Mouse (Mus musculus): ENCODE data around the gene Vmn2r117. TPM values are rescaled to one million over a fixed set of nuclear protein-coding genes. Genes with fewer than 3 reads are reported as not detected.
"Not testable (repeated sequence)": the region's sequence is repeated elsewhere in the genome, so short reads cannot be mapped to it uniquely, and the experiment has no call there.

The Vmn2r117 gene
- polyA plus RNA-seq (2015; fragmentation: Nextera tagmentation; extraction: Ambion mirVana) = not detected in 2 replicates

GRCm38 (mm10) chr17:23479599-23479998 is at the start of gene Vmn2r117:
Gene Vmn2r117 (minus strand): TSS chr17:23479699.
- not testable (repeated sequence) for H3K4me2 ChIP-seq (ENCODE audit: low read depth, low read length); H3K4me3 ChIP-seq (ENCODE audit: low read depth, low read length); H3K4me1 ChIP-seq (ENCODE audit: control insufficient read depth, low read depth, low read length); H3K27me3 ChIP-seq (ENCODE audit: control insufficient read depth, insufficient read depth, low read depth, low read length); ATAC-seq (ENCODE audit: low read depth); H3K9me3 ChIP-seq (replicated peaks; ENCODE audit: control insufficient read depth, low read length); H3K9ac ChIP-seq (ENCODE audit: low read depth, low read length); H3K36me3 ChIP-seq (ENCODE audit: control insufficient read depth, insufficient read depth); H3K27ac ChIP-seq (ENCODE audit: low read length)
- WGBS (ENCODE audit: insufficient replicate concordance) = 27% methylated on average over 1 of the region's 1 CpGs

DNA sequence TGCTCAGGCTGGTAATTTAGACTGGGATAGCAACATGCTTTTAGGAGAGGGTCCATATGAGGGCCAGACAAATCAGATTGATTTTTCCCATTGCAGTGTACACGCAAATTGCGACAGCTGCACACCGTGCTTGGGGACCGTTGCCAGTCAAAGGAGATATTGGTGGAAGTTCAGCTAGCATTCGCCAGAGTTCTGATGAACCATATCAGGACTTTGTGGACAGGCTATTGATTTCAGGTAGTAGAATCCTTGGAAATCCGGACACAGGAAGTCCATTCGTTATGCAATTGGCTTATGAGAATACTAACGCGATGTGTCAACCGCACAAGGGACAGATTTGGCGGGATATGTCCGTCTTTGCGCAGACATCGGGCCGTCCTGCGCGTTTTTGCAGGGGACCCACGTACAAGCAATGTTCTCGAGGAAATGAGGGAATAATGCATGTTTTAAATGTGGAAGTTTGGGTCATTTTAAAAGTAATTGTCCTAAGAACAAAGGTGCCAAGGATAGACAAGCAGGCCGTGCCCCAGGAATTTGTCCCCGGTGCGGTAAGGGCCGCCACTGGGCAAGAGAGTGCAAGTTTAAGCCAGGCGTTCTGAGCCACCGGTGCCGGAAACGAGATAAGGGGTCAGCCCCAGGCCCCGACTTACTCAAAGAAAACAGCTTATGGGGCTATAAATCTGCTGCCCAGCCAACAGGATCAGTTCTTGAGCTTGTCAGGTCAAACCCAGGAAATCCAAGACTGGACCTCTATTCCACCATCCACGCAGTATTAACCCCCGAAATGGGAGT is 43.6 kb upstream of the Vmn2r117 start:
- not testable (repeated sequence) for ATAC-seq (ENCODE audit: low read depth); H3K27ac ChIP-seq (ENCODE audit: low read length); H3K4me1 ChIP-seq (ENCODE audit: control insufficient read depth, low read depth, low read length); H3K27me3 ChIP-seq (ENCODE audit: control insufficient read depth, insufficient read depth, low read depth, low read length); H3K4me2 ChIP-seq (ENCODE audit: low read depth, low read length); H3K36me3 ChIP-seq (ENCODE audit: control insufficient read depth, insufficient read depth); H3K9me3 ChIP-seq (replicated peaks; ENCODE audit: control insufficient read depth, low read length); H3K9ac ChIP-seq (ENCODE audit: low read depth, low read length); H3K4me3 ChIP-seq (ENCODE audit: low read depth, low read length)
- 45% methylated on average over 30 of the region's 30 CpGs for WGBS (ENCODE audit: insufficient replicate concordance)

DNA sequence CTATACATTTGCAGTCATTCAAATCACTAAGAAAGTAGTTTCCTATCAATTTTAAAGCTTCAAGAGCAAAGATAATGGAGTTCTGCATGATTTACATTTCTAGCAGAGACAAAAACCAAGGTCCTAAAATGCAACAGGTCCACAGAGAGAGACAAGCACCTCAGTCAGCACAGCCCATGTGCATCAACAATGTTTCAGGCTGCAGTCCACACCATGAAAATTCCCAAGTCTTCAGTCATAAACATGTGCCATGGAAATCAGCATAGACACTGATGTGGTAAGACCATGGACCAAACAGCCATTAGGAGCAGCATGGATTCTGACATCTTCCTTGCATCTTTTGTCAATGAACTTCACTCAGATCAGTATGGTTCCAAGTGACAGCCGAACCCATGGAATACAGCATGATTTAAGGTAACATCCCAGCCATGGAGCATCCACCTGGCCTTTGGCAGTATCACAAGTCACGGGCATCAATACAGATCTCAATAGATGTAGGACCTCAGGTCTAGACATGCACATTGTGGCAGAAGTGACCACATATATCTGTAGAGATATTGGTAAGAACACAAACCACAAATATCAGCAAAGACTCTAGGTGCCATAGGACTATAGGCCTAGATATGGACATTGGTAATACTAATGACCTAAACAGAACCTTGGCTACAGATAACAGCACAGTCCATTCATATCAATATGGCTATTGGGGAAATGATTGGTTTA is 39.4 kb upstream of the Vmn2r117 start:
- no peak overlapping the region for H3K4me2 ChIP-seq (ENCODE audit: low read depth, low read length)
- no peaks in the 10 kb centered on the region for H3K36me3 ChIP-seq (ENCODE audit: control insufficient read depth, insufficient read depth)
- WGBS (ENCODE audit: insufficient replicate concordance) = 48% methylated on average over 2 of the region's 2 CpGs
- H3K27me3 ChIP-seq (ENCODE audit: control insufficient read depth, insufficient read depth, low read depth, low read length) = no peaks in the 10 kb centered on the region
- H3K9me3 ChIP-seq (replicated peaks; ENCODE audit: control insufficient read depth, low read length) = no peaks in the 10 kb centered on the region
- H3K9ac ChIP-seq (ENCODE audit: low read depth, low read length) = no peak overlapping the region
- H3K27ac ChIP-seq (ENCODE audit: low read length) = no peak overlapping the region
- no peak overlapping the region for H3K4me3 ChIP-seq (ENCODE audit: low read depth, low read length)
- 0 out of 2 replicates have a peak, but pooled peaks have one; percentile 16 for ATAC-seq (ENCODE audit: low read depth)
- no peaks in the 10 kb centered on the region for H3K4me1 ChIP-seq (ENCODE audit: control insufficient read depth, low read depth, low read length)

DNA sequence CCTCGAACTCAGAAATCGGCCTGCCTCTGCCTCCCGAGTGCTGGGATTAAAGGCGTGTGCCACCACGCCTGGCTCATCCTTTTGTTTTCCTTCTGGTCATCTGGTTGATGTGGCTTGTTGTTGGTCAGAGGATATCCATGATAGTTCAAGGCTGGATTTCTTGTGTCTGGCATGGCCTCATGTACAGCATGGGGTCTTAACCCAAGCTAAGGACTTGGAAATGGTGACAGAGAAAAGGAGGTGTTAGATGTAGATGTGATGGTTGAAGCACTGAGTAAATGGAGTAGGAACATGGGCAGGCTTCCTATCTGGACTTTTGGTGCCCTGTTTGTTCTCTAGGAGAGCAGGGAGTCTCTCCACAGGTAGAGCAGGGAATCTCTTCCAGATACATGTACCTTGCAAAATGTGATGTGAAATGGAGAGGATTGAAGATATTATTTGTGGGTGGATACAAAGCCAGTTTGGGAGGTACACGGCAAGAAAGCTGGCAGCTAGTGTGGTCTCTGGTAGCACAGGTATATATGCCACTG is 46.3 kb downstream of the Vmn2r117 start:
- H3K4me1 ChIP-seq (ENCODE audit: control insufficient read depth, low read depth, low read length) = no peaks in the 10 kb centered on the region
- no peaks in the 10 kb centered on the region for H3K36me3 ChIP-seq (ENCODE audit: control insufficient read depth, insufficient read depth)
- 64% methylated on average over 6 of the region's 6 CpGs for WGBS (ENCODE audit: insufficient replicate concordance)
- peaks cover 3% of the 10 kb centered on the region; the same call in 1 of the 2 replicates for H3K9me3 ChIP-seq (replicated peaks; ENCODE audit: control insufficient read depth, low read length)
- H3K27me3 ChIP-seq (ENCODE audit: control insufficient read depth, insufficient read depth, low read depth, low read length) = no peaks in the 10 kb centered on the region
- H3K4me3 ChIP-seq (ENCODE audit: low read depth, low read length) = no peak overlapping the region
- H3K4me2 ChIP-seq (ENCODE audit: low read depth, low read length) = no peak overlapping the region
- H3K9ac ChIP-seq (ENCODE audit: low read depth, low read length) = no peak overlapping the region
- H3K27ac ChIP-seq (ENCODE audit: low read length) = no peak overlapping the region
- no peak for ATAC-seq (ENCODE audit: low read depth)

Other genes with a start within 250 kb of the Vmn2r117 start
- gene Vmn2r114, start 167.2 kb downstream of the Vmn2r117 start, polyA plus RNA-seq (2015; fragmentation: Nextera tagmentation; extraction: Ambion mirVana) = not detected in 2 replicates
- not detected in 2 replicates for gene Vmn2r115, start 136.0 kb downstream of the Vmn2r117 start, polyA plus RNA-seq (2015; fragmentation: Nextera tagmentation; extraction: Ambion mirVana)
- not detected in 2 replicates for gene Vmn2r116, start 95.1 kb downstream of the Vmn2r117 start, polyA plus RNA-seq (2015; fragmentation: Nextera tagmentation; extraction: Ambion mirVana)
- 4.8 and 5.3 TPM in 2 replicates for gene Zfp213, start 84.5 kb upstream of the Vmn2r117 start, polyA plus RNA-seq (2015; fragmentation: Nextera tagmentation; extraction: Ambion mirVana)
- 1.3 and 1.6 TPM in 2 replicates for gene Zfp13, start 119.8 kb upstream of the Vmn2r117 start, polyA plus RNA-seq (2015; fragmentation: Nextera tagmentation; extraction: Ambion mirVana)
- gene Zscan10, start 121.2 kb upstream of the Vmn2r117 start, polyA plus RNA-seq (2015; fragmentation: Nextera tagmentation; extraction: Ambion mirVana) = not detected in 2 replicates
- 0.42 and 0.50 TPM in 2 replicates for gene Mmp25, start 165.6 kb upstream of the Vmn2r117 start, polyA plus RNA-seq (2015; fragmentation: Nextera tagmentation; extraction: Ambion mirVana)
- 0.12 TPM in 1 of 2 replicates, not detected in the other for gene Bicdl2, start 180.8 kb upstream of the Vmn2r117 start, polyA plus RNA-seq (2015; fragmentation: Nextera tagmentation; extraction: Ambion mirVana)
- 18.9 and 23.2 TPM in 2 replicates for gene Hcfc1r1, start 193.9 kb upstream of the Vmn2r117 start, polyA plus RNA-seq (2015; fragmentation: Nextera tagmentation; extraction: Ambion mirVana)
- gene Thoc6, start 194.2 kb upstream of the Vmn2r117 start, polyA plus RNA-seq (2015; fragmentation: Nextera tagmentation; extraction: Ambion mirVana) = 19.1 and 20.4 TPM in 2 replicates
- 7.0 and 8.6 TPM in 2 replicates for gene Tnfrsf12a, start 197.8 kb upstream of the Vmn2r117 start, polyA plus RNA-seq (2015; fragmentation: Nextera tagmentation; extraction: Ambion mirVana)
- 1.2 and 1.4 TPM in 2 replicates for gene Cldn6, start 199.6 kb upstream of the Vmn2r117 start, polyA plus RNA-seq (2015; fragmentation: Nextera tagmentation; extraction: Ambion mirVana)
- gene Cldn9, start 204.3 kb upstream of the Vmn2r117 start, polyA plus RNA-seq (2015; fragmentation: Nextera tagmentation; extraction: Ambion mirVana) = 0.18 TPM in 1 of 2 replicates, not detected in the other
- 0.04 and 0.14 TPM in 2 replicates for gene 1520401A03Rik, start 243.1 kb upstream of the Vmn2r117 start, polyA plus RNA-seq (2015; fragmentation: Nextera tagmentation; extraction: Ambion mirVana)
- 24.9 and 26.0 TPM in 2 replicates for gene Pkmyt1, start 246.6 kb upstream of the Vmn2r117 start, polyA plus RNA-seq (2015; fragmentation: Nextera tagmentation; extraction: Ambion mirVana)